Mouse (Mus musculus) liver, adult 2 months (tissue): Measurements from ENCODE around the gene Retnlb.

ENCODE experiments used
- CTCF ChIP-seq: fragments of 200-500 bp; IDR thresholded peaks from 2 replicates; pipeline ENCODE4 v1.5.1; 2011; ENCODE audit warnings: low read depth, low read length, control low read depth
- POLR2A ChIP-seq: fragments of 200-500 bp; IDR thresholded peaks from 2 replicates; pipeline ENCODE4 v1.6.1; 2011; ENCODE audit warnings: low read length, control low read depth; ENCODE audit not compliant: insufficient read depth; ENCODE audit errors: extremely low read depth

GRCm38 (mm10) chr16:48843671-48844386, 27.2 kb downstream of the Retnlb start:
- TF ChIP-seq CTCF (no peak), POLR2A (no peak)
